Mouse (Mus musculus) forebrain, postnatal 0 days (tissue): ENCODE data around the gene Zg16. TPM values are rescaled to one million over a fixed set of nuclear protein-coding genes. Genes with fewer than 3 reads are reported as not detected.

Source experiments
- ATAC-seq: fragments of 200-750 bp; cut with Nextera tagmentation; 2 replicates; pipeline ENCODE4 v1.8.0; 2017; ENCODE audit warnings: mild to moderate bottlenecking, moderate library complexity
- DNase-seq: peaks from one replicate; pipeline ENCODE4 v3.0.0-alpha.2; 2015
- H3K27ac ChIP-seq: fragments of 300-500 bp; sonication (generic); 2 replicates; pipeline ENCODE4 v1.5.1; 2014; ENCODE audit warnings: low read depth, mild to moderate bottlenecking, antibody characterized with exemption, low read length, moderate library complexity, mixed read lengths
- H3K27me3 ChIP-seq: fragments of 300-500 bp; sonication (generic); 2 replicates; pipeline ENCODE4 v1.6.1; 2014; ENCODE audit warnings: mild to moderate bottlenecking, low read length, mixed read lengths; ENCODE audit not compliant: insufficient read depth
- H3K36me3 ChIP-seq: fragments of 300-500 bp; sonication (generic); 2 replicates; pipeline ENCODE4 v1.6.1; 2014; ENCODE audit warnings: mild to moderate bottlenecking, moderate library complexity; ENCODE audit not compliant: insufficient read depth
- H3K4me1 ChIP-seq: fragments of 300-500 bp; sonication (generic); 2 replicates; pipeline ENCODE4 v1.6.1; 2014; ENCODE audit warnings: antibody characterized with exemption; ENCODE audit not compliant: insufficient read depth
- H3K4me2 ChIP-seq: fragments of 300-500 bp; sonication (generic); 2 replicates; pipeline ENCODE4 v1.6.1; 2014; ENCODE audit warnings: low read depth, mild to moderate bottlenecking, moderate library complexity
- H3K4me3 ChIP-seq: fragments of 300-500 bp; sonication (generic); 2 replicates; pipeline ENCODE4 v1.5.1; 2014; ENCODE audit warnings: low read depth, low read length, mixed read lengths
- H3K9ac ChIP-seq: fragments of 300-500 bp; sonication (generic); 2 replicates; pipeline ENCODE4 v1.6.1; 2014; ENCODE audit warnings: mild to moderate bottlenecking
- H3K9me3 ChIP-seq: fragments of 300-500 bp; sonication (generic); 2 replicates; pipeline ENCODE4 v1.6.1; 2016; ENCODE audit warnings: low read length
- CTCF ChIP-seq: sonication (generic); IDR thresholded peaks from 2 replicates; pipeline ENCODE4 v1.5.1; 2016; ENCODE audit warnings: antibody characterized with exemption, control low read depth, low read depth
- WGBS: fragments of 180-500 bp; shearing (Covaris S2); extraction: QIAGEN DNeasy Blood & Tissue Kit; methylation state at CpG from one replicate; pipeline ENCODE4 v1.1.7; 2014; 5-methylcytosine and 5-hydroxymethylcytosine counted together
- polyA plus RNA-seq: library from polyadenylated mRNA; unstranded; fragments of >200 nt; fragmentation: Nextera tagmentation; extraction: Ambion mirVana; gene quantifications from 2 replicates; pipeline ENCODE4 v1.2.1, GENCODE M21; 2015
- total RNA-seq: library from RNA; depleted of rRNA; stranded (reverse); fragments of >200 nt; gene quantifications from 2 replicates; pipeline ENCODE4 v1.2.3, GENCODE M21; 2014

The Zg16 gene
- total and polyA plus RNA-seq, 2 experiments from 2014 or later: not detected

DNA sequence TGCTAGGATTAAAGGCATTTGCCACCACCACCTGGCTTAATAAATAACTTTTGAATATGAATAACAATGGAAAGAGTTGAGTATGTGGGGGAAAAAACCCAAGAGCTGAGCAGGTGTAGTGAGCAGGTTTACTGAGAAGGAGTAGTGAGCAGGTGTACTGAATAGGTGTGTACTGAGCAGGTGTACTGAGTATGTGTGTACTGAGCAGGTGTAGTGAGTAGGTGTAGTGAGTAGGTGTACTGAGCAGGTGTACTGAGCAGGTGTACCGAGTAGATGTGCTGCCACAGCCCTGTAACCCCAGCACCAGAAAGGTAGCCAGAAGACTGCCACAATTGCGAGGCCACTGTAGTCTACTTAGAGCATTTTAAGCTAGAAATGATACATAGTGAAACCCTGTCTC, 2.3 kb downstream of the Zg16 start:
- TF ChIP-seq CTCF: no peak
- H3K4me1 ChIP-seq: no peaks in the 10 kb centered on the region
- 85% methylated on average over 2 of the region's 2 CpGs for WGBS
- H3K9me3 ChIP-seq: no peaks in the 10 kb centered on the region
- no peak for ATAC-seq
- DNase-seq: no peak
- H3K27ac ChIP-seq: no peak overlapping the region
- no peaks in the 10 kb centered on the region for H3K27me3 ChIP-seq
- no peak overlapping the region for H3K4me2 ChIP-seq
- no peak overlapping the region for H3K4me3 ChIP-seq
- no peaks in the 10 kb centered on the region for H3K36me3 ChIP-seq
- H3K9ac ChIP-seq: no peak overlapping the region

DNA sequence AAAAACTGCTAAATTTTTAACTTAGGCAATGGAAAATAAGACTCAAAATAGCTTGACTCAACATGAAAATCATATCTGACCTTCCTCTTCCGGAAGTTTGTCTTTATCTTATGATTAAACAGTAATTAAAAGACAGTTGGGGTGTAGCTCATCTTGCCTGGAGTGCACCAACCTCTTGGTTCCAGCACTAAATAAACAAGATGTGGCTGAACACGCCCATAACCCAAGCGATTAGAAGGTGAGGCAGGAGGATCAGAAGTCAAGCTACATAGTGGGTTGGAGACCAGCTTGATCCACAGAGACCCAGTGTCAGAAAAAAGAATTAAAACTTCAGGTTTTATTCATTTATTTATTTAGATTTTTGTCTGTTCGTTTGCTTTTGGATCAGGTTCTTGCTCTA, 3.4 kb downstream of the Zg16 start:
- DNase-seq: no peak
- Histone ChIP-seq H3K9ac (no peak overlapping the region), H3K27ac (no peak overlapping the region), H3K4me3 (no peak overlapping the region), H3K4me2 (no peak overlapping the region), H3K9me3 (no peaks in the 10 kb centered on the region), H3K27me3 (no peaks in the 10 kb centered on the region), H3K4me1 (no peaks in the 10 kb centered on the region), H3K36me3 (no peaks in the 10 kb centered on the region)
- no peak for ATAC-seq
- TF ChIP-seq CTCF: no peak
- WGBS: 90% methylated on average over 4 of the region's 4 CpGs

DNA sequence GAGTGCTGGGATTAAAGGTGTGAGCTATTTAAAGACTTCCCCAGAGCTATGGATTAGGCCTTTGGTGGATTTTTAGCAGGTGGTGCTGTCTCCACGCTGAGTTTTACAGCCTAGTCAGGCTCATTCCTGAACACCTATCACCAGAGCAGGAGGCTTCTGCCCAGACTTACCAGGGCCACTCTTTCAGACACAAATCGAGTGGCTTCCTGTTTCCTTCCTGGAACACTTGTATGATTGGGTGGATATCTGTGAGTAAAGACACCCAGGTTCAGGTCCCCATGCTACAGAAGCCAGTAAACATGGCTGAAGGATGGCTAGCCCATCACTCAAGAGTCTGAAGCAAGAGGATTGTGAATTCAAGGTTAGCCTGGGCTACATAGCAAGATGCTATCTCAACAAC, 4.1 kb downstream of the Zg16 start:
- TF ChIP-seq CTCF: no peak
- H3K4me1 ChIP-seq: no peaks in the 10 kb centered on the region
- 64% methylated on average over 2 of the region's 2 CpGs for WGBS

GRCm38 (mm10) chr7:127082271-127082670, 4.9 kb downstream of the Zg16 start:
- no peaks in the 10 kb centered on the region for H3K9me3 ChIP-seq
- no peak overlapping the region for H3K4me3 ChIP-seq
- TF ChIP-seq CTCF: no peak
- DNase-seq: no peak
- H3K27ac ChIP-seq: no peak overlapping the region
- no peak for ATAC-seq
- H3K27me3 ChIP-seq: no peaks in the 10 kb centered on the region
- H3K9ac ChIP-seq: no peak overlapping the region
- H3K36me3 ChIP-seq: no peaks in the 10 kb centered on the region
- no peaks in the 10 kb centered on the region for H3K4me1 ChIP-seq
- WGBS: 84% methylated on average over 8 of the region's 8 CpGs
- H3K4me2 ChIP-seq: no peak overlapping the region

More for the DNA sequence above, 4.1 kb downstream of the Zg16 start:
- no peaks in the 10 kb centered on the region for H3K9me3 ChIP-seq
- DNase-seq: no peak
- H3K9ac ChIP-seq: no peak overlapping the region
- H3K36me3 ChIP-seq: no peaks in the 10 kb centered on the region
- ATAC-seq: no peak
- no peak overlapping the region for H3K4me2 ChIP-seq
- no peak overlapping the region for H3K4me3 ChIP-seq
- no peak overlapping the region for H3K27ac ChIP-seq
- no peaks in the 10 kb centered on the region for H3K27me3 ChIP-seq

- H3K27me3 ChIP-seq: no peaks in the 10 kb centered on the region
- H3K4me1 ChIP-seq: no peaks in the 10 kb centered on the region
- H3K4me2 ChIP-seq: no peak overlapping the region
- TF ChIP-seq CTCF: no peak
- no peak overlapping the region for H3K9ac ChIP-seq
- no peaks in the 10 kb centered on the region for H3K9me3 ChIP-seq
- no peak for ATAC-seq
- no peaks in the 10 kb centered on the region for H3K36me3 ChIP-seq
- no peak for DNase-seq
- WGBS: 75% methylated on average over 3 of the region's 3 CpGs
- no peak overlapping the region for H3K4me3 ChIP-seq
- no peak overlapping the region for H3K27ac ChIP-seq
Observed at GRCm38 (mm10) chr7:127080045-127080444, 7.1 kb downstream of the Zg16 start.

- no peaks in the 10 kb centered on the region for H3K4me1 ChIP-seq
- TF ChIP-seq CTCF: no peak
- no peak overlapping the region for H3K9ac ChIP-seq
- DNase-seq (no peak), ATAC-seq (no peak)
- no peaks in the 10 kb centered on the region for H3K27me3 ChIP-seq
- H3K4me2 ChIP-seq: no peak overlapping the region
- H3K4me3 ChIP-seq: no peak overlapping the region
- 92% methylated on average over 3 of the region's 3 CpGs for WGBS
- H3K27ac ChIP-seq: no peak overlapping the region
- H3K36me3 ChIP-seq: no peaks in the 10 kb centered on the region
- no peaks in the 10 kb centered on the region for H3K9me3 ChIP-seq
Observed at GRCm38 (mm10) chr7:127077692-127078091, 9.4 kb downstream of the Zg16 start.

GRCm38 (mm10) chr7:127076188-127076587, 10.9 kb downstream of the Zg16 start:
- H3K9ac ChIP-seq: no peak overlapping the region
- H3K27me3 ChIP-seq: no peaks in the 10 kb centered on the region
- WGBS: 92% methylated on average over 5 of the region's 5 CpGs
- TF ChIP-seq CTCF: no peak
- H3K9me3 ChIP-seq: no peaks in the 10 kb centered on the region
- DNase-seq (no peak), ATAC-seq (no peak)
- H3K27ac ChIP-seq: no peak overlapping the region
- no peak overlapping the region for H3K4me3 ChIP-seq
- H3K4me1 ChIP-seq: no peaks in the 10 kb centered on the region
- H3K4me2 ChIP-seq: no peak overlapping the region
- H3K36me3 ChIP-seq: no peaks in the 10 kb centered on the region

DNA sequence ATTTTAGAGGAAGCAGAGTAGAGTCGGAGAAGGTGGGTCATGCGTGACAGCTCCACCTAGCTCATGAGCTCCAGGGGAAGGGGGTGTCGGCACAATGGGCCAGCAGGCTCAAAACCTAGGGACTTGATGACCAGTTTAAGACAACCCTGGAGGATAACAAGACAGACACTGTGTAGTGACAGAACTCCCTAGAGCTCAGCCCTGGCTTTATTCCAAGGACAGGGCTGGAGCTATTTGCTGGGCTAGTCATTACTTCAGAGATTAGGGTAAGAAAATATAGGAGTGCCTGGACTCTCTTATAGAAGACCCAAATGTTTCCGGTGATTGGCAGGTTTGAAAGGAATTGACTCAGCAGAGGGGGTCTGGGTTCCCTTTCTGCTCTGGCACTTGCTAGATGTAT, 13.9 kb downstream of the Zg16 start:
- H3K9me3 ChIP-seq: no peaks in the 10 kb centered on the region
- H3K9ac ChIP-seq: no peak overlapping the region
- 90% methylated on average over 4 of the region's 4 CpGs for WGBS
- no peak for DNase-seq
- no peak overlapping the region for H3K4me2 ChIP-seq
- H3K4me3 ChIP-seq: no peak overlapping the region
- H3K36me3 ChIP-seq: no peaks in the 10 kb centered on the region
- no peaks in the 10 kb centered on the region for H3K27me3 ChIP-seq
- no peak overlapping the region for H3K27ac ChIP-seq
- H3K4me1 ChIP-seq: no peaks in the 10 kb centered on the region
- ATAC-seq: no peak
- no peak for TF ChIP-seq CTCF
